Mouse (Mus musculus) G1E (cell line): ENCODE measurements at regions not wholly inside any gene's neighbourhood (a gene's known extent, or its start where the extent isn't known, plus 50 kb on each side); places are given as distances from the start of the nearest gene placed in this dataset.

Experiments used
- CTCF ChIP-seq: IDR thresholded peaks from 2 replicates; pipeline ENCODE4 v1.5.1; 2012; ENCODE audit warnings: low read depth, low read length, inconsistent platforms, mixed read lengths
- GATA1 ChIP-seq: IDR thresholded peaks from 2 replicates; pipeline ENCODE4 v1.6.1; 2012; ENCODE audit warnings: borderline replicate concordance, low read length, inconsistent platforms, mixed read lengths
- POLR2AphosphoS5 ChIP-seq: IDR thresholded peaks from 2 replicates; pipeline ENCODE4 v1.6.1; 2012; ENCODE audit warnings: low read depth, low read length, inconsistent platforms; ENCODE audit not compliant: insufficient replicate concordance
- TAL1 ChIP-seq: conservative IDR thresholded peaks from 2 replicates; pipeline ENCODE4 v1.6.1; 2012; ENCODE audit warnings: low read depth, low read length, inconsistent platforms, mixed read lengths

DNA sequence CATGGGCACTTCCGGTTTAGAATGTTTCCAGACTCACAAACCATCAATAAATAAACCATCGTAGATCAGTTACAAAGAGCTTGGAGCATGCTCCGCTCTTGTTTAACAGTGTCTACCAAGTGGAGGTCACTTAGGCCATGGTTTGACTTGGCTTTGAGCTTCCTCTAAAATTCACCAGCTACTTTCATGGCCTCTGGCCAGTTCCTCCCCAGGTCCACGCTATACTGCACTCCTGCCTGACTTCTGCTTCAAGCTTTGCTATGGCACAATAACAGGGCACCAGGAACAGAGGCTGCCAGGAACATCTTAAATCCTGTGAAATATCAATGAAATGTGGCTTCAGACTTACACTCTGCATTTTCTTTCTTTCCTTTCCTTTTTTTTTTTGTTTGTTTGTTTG lies 71.2 kb downstream of the P2ry1 start:
- TF ChIP-seq CTCF, result no peak
- TF ChIP-seq POLR2AphosphoS5, result no peak
- TF ChIP-seq GATA1, result no peak
- no peak for TF ChIP-seq TAL1
